8 mouse cellular contexts compared by ENCODE assay signal in genomic region chr5:72350081-72350758, GRCm38 (mm10).
DNase-seq lines count a peak whose midpoint lies in the region; ATAC-seq and TF ChIP-seq lines count a peak whose summit lies in the region.

No protein-coding gene starts in this region.

- H3K27ac ChIP-seq in liver, postnatal 0 days (ENCODE audit: low read depth) = no peak overlapping the region

- H3K9me3 ChIP-seq in G1E (replicated peaks) = no peaks in the 10 kb centered on the region
- no peaks in the 10 kb centered on the region for H3K9me3 ChIP-seq in liver, postnatal 0 days (ENCODE audit: low read length)

- H3K27me3 ChIP-seq in G1E (ENCODE audit: insufficient read depth, low read length) = peaks cover 6% of the 10 kb centered on the region
- no peaks in the 10 kb centered on the region for H3K27me3 ChIP-seq in liver, postnatal 0 days (ENCODE audit: insufficient read depth, low read length)

- WGBS in liver, postnatal 0 days (ENCODE audit: insufficient replicate concordance) = 32% methylated on average over 5 of the region's 5 CpGs

- no peaks in the 10 kb centered on the region for H3K36me3 ChIP-seq in G1E (replicated peaks)
- H3K36me3 ChIP-seq in liver, postnatal 0 days (replicated peaks; ENCODE audit: insufficient read depth, low read length) = no peaks in the 10 kb centered on the region

- TF ChIP-seq CTCF in G1E (IDR thresholded peaks at IDR 0.05; ENCODE audit: low read depth, low read length) = no peak
- TF ChIP-seq CTCF in liver, postnatal 0 days (IDR thresholded peaks at IDR 0.05; ENCODE audit: low read depth) = peak; percentile 78

- H3K4me2 ChIP-seq in liver, postnatal 0 days (ENCODE audit: low read depth, low read length) = no peak overlapping the region

- peak; percentile 82 for DNase-seq in A20 (ENCODE audit: low read depth, low spot score)
- peak; percentile 11 for DNase-seq in G1E (ENCODE audit: low spot score)
- peak; percentile 38 for DNase-seq in cerebellum, adult 9-10 months
- DNase-seq in frontal cortex, adult 2 months (ENCODE audit: extremely low spot score in 1 of 2, low spot score in 1 of 2) = peak; percentile 33 to 84
- peak; percentile 11 to 23 for DNase-seq in kidney, adult 8-10 months
- DNase-seq in liver, postnatal 0 days = peak; percentile 33
- peak; percentile 77 for DNase-seq in retina, postnatal 1 day
- DNase-seq in urinary bladder, postnatal 4 days (ENCODE audit: low spot score in 2 of 2) = no peak

- peak; percentile 63; the same call in 1 of the 2 replicates for ATAC-seq in G1E (ENCODE audit: extremely low read depth, insufficient number of reproducible peaks, low FRiP score, poor library complexity, severe bottlenecking)
- ATAC-seq in liver, postnatal 0 days = peak; percentile 49; the same call in 1 of the 2 replicates

- H3K4me3 ChIP-seq in G1E (ENCODE audit: low read depth, low read length) = no peak overlapping the region
- H3K4me3 ChIP-seq in liver, postnatal 0 days (ENCODE audit: low read depth, low read length) = no peak overlapping the region

- H3K4me1 ChIP-seq in G1E (ENCODE audit: insufficient read depth, low read depth, low read length) = no peaks in the 10 kb centered on the region
- no peaks in the 10 kb centered on the region for H3K4me1 ChIP-seq in liver, postnatal 0 days (ENCODE audit: insufficient read depth)

- H3K9ac ChIP-seq in liver, postnatal 0 days (replicated peaks) = no peak overlapping the region

- no peak for TF ChIP-seq EP300 in liver, postnatal 0 days (IDR thresholded peaks at IDR 0.05; ENCODE audit: low read depth)

Comparison
In these comparisons a context has a peak if more than half of its experiments do, and no peak if none do; other contexts are left out.
1. DNase-seq: peak in A20 (single experiment), G1E (single experiment), cerebellum, adult 9-10 months (single experiment), frontal cortex, adult 2 months (2 of 2), kidney, adult 8-10 months (2 of 2), liver, postnatal 0 days (single experiment) and retina, postnatal 1 day (single experiment); none in urinary bladder, postnatal 4 days (0 of 2).